Mouse (Mus musculus) heart, postnatal 25 days (tissue): ENCODE measurements at regions not wholly inside any gene's neighbourhood (a gene's known extent, or its start where the extent isn't known, plus 50 kb on each side); places are given as distances from the start of the nearest gene placed in this dataset.

Source experiments
- DNase-seq: peaks from one replicate; pipeline ENCODE4 v3.0.0; 2022; ENCODE audit warnings: low spot score
- intact Hi-C: fragments of 180-260 bp; cut with DNase I; formaldehyde crosslinking; loops from one replicate; pipeline ENCODE4 v1.15.1; 2025

DNA sequence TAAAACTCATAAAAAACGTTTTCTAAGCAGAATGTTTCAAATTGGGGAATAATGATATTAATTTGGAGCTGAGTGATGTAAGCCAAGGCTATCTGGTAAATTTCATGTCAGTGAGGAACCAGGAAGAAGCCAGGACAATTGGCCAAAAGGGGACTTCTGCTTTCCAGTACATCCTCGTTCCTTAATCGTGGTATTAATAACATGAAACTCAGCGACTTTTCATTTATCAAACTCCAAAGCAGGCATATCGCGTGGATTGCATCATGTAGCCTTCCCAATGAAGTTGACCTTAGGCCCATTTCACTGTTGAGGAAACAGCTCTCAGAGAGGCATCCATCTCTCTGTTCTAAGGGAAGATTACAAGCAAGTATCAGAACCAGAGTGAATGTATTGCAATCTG, 305.3 kb upstream of the Tbx3 start:
- intact Hi-C loops = no loop called here

DNA sequence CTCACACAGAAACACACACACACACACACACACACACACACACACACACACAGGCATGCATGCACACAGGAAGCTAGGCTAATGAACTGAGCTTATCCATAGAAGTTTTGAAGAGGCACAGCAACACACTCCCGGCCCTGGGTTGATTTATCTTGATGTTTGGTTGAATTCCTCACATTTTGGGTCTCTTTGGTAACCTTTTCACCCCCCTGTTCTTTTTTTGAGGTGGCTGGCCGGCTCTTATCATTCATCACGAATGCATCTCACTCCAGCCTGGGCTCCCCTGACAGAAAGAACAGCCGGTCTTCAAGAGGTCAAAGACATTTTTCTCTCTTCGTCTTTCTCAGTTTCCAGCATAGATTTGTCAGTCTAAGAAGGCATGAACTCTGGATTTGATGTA, 304.2 kb upstream of the Tbx3 start:
- intact Hi-C loops = no loop called here
- no peak for DNase-seq

More for the DNA sequence above, 305.3 kb upstream of the Tbx3 start:
- no peak for DNase-seq

DNA sequence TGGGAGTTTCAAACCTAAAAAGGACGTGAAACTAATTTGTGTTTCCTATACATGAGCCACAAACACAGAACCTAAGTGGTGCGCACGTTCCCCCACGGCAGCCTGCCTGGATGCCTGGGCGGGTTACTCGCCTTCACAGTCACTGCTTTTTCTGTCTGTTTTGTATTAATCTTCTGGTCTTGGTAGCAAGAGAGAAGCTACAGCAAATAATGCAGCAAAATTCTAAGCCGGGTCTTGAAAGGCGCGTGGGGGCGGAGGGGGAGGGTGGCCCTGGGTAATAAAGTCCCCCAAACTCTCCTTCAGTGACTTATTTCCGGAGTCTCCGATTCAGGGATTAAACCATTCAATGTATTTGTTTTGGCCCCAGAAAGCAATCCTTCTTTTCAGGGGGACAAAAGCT, 300.0 kb upstream of the Tbx3 start:
- no peak for DNase-seq
- intact Hi-C loops = no loop called here

DNA sequence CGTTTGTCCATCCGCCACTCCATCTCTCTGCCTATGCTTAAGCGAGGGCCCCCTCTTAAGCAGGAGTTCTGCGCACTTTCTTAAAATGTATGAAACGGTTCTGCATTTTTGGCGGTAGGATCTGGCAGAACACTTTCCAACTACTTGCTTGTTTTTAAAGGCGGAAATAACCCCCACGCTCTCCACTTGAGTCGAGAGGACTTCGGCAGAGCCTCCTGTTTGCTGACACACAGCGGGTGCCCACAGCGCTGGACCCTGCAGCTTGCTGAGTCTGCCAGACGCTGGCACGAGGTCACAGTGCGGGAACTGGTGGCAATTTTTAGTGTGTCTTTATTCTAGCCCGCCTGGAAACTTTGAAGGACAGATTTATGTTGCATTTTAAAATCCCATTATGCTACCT, 299.5 kb upstream of the Tbx3 start:
- no peak for DNase-seq
- intact Hi-C loops = no loop called here

DNA sequence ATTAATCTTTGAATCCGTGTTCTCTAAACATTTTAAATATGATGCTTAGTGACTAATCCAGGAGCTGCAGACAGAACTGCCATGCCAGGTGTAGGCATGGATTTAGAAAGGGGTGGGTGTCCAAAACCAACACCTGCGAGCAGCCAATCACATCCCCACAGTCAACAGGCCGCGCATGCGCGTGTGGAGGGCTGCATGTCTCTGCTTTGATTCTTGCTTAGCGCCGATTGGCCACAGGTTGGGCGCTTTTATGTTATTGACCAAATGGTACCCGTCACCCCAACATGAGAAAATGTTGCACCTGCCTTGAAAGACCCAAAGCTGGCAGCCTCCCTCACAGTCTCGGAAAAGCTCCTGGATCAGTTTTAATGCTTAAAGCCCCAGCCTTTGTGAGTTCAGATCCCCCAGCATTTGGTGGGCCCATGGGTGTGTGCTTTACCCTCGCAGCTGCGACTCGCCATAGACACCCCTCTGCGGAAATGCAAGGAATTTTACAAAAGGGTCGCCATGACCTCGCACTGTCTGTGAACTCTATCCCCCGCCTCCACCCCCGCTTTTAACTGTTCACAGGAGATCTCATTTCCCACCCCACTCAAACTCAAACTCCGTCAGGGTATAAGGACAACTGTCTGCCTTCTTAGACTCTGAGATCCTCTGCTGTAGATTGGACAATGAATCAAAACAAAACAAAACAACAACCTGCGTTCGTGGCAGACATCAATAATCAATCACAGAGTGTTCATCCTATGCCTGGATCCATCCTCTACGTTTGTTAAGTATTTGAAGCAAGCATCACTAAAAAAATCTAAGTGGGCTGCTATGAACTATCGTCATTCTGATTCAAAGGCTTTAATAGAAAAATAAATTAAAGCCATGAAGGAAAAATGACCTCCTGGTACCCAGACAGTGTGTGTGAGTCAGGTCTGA, 296.4 kb upstream of the Tbx3 start:
- no peak for DNase-seq
- intact Hi-C loops = no loop called here

DNA sequence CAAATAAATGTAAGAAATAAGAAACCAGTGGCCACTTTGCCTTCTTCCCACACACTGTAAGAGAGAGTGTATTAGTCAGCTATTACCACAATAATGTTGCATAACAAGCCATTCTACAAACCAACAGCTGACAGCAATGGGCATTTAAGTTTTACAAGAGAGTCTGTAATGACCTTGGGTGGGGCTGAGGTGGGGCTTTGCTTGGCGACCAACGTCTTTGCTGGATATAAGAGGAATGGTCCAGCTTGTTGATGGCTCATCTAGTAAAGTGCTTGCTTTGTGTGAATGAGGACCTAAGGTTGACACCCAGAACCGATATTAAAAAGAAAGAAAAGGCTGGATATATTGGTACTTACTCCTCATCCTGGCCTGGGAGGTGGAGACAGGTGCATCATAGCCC, 295.6 kb upstream of the Tbx3 start:
- DNase-seq = no peak
- intact Hi-C loops = no loop called here

DNA sequence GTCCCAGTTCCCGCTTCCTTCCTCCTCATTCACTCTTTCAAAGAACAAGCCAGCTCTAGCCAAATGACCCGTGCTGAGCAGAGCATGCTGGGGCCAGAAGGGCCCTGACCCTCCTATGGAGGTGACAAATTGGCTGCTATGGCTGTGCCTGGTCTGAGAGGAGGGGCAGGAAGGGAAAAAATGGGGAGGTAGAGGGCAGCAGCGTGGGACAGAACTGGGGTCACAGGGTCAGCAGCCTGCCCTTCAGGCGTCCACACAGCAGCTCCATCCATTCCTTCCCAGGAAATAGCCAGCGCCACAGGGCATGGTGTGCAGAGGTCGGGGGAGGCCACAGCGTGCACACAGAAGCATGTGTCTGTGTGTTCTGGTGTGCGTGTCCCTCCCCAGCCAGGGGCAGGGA, 292.2 kb upstream of the Tbx3 start:
- intact Hi-C loops = no loop called here
- DNase-seq = no peak

DNA sequence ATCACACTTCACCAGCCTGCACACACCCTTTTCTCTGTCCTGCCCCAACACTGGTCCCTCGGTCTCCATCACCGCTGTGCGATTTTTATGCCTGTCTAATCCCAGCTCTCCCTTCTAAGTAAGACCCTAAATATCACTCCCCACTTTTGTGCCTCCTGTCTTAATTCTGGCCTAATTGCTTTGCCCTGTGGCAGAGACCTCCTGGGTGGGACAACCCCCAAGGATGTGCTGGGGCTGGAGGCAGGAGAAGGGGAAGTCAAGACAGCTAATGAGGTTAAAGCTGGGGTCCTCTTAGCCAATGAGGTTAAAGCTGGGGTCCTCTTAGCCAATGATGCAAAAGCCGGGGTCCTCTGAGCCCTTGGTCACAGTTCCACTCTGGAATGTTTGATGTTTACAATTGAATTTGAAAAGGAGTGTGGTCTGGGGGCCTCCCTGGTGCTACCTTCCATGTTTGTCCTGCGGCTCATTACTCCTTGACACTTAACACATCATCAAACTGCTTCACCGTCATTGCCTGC, 290.5 kb upstream of the Tbx3 start:
- DNase-seq = no peak
- intact Hi-C loops = loop anchor here (10.0 kb wide), 1 partner anchor 505 kb away; no protein-coding TSS in a partner anchor

DNA sequence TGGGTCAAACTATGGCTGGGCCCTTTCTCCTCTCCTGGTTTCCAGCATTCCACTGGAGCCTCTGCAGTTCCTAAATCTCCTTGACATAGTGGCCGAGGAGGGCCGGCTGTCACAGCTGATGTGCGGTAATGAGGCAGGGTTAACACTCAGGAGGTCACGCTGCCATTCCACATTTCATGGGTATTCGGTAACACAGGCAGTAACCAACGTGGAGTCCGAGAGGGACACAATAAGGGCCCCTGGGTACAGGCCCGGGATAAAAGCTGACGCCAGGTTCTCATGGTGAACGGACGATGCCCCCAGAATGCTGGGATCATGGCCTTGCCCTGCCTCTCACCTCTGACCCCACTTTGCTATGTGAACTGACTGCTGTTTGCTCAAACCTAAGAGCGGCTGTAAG, 289.0 kb upstream of the Tbx3 start:
- DNase-seq = no peak
- intact Hi-C loops = loop anchor here (10.0 kb wide), 1 partner anchor 507 kb away; no protein-coding TSS in a partner anchor

DNA sequence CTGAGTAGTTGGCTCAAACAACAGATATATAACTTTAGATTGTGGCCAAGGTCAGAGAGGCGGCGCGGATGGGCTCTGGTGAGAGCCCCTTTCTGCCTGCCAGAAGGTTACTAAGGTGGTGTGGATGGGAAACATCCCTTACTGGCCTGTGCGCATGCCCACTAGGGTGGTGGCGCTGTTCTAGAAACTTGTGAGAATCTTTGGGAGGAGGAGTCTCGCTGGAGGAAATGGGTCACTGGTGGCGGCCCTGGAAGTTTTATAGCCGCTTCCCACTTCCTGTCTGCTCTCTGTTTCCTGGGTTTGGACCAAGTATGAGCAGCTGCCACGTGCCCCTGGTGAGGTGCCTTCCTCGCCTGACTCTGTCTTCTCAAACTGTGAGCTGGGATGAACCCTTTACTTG, 285.0 kb upstream of the Tbx3 start:
- intact Hi-C loops = loop anchor here (10.0 kb wide), 1 partner anchor 511 kb away; no protein-coding TSS in a partner anchor
- DNase-seq = no peak

DNA sequence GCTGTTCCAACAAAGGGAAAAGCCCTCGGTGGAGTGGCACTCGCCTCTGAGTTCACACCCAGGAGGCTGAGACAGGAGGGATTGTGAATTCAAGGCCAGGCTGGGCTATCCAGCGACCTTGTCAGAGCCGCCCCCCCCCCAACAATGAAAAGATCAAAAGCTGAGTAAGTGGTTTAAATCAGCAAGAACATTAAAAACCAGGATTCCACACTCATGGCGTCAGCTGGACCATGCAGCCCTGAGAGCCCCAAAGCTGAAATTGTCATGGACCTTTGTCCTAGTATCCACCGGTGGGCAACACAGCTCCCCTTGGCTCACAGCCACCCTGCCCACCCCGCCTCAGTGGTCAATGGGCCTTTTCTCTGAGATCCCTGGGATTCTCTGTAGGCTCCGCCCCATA, 283.6 kb upstream of the Tbx3 start:
- intact Hi-C loops = loop anchor here (10.0 kb wide), 1 partner anchor 512 kb away; no protein-coding TSS in a partner anchor
- no peak for DNase-seq

DNA sequence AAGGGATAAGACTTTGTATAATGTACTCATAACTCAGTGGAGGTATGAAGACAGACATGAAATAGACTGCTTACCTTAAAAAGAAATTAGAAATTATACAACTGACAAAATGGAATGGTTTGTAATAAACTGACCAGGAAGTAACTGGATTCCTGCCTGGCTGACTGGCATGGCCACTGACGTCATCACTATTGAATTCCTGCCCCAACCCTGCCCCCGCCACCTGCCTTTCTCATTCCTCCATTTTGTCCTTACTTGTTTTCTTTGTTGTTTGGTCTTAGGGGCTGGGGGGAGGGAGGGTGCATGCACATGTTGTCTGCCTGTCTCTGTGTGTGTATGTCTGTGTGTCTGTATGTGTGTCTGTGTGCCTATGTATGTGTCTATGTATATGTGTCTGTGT, 283.2 kb upstream of the Tbx3 start:
- no peak for DNase-seq
- intact Hi-C loops = loop anchor here (10.0 kb wide), 1 partner anchor 512 kb away; no protein-coding TSS in a partner anchor

DNA sequence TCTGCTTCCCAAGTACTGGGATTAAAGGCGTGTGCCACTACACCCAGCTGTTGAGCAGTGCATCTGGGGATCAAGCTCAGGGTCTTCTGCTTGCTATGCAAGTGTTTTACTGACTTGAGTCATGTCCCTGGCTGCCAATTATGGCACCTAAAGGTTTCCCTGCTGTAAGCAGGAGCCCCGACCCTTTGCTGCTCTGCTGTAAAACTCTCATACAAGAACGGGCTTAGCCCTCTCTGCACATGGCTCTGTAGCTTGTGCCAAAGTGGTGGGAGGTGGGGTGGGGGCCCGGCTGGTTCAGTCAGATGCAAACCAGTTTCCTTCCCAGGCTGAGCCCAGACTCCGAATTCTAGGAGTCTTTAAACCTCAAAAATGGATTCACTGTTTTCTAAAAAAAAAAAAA, 281.6 kb upstream of the Tbx3 start:
- intact Hi-C loops = loop anchor here (10.0 kb wide), 1 partner anchor 514 kb away; no protein-coding TSS in a partner anchor

DNA sequence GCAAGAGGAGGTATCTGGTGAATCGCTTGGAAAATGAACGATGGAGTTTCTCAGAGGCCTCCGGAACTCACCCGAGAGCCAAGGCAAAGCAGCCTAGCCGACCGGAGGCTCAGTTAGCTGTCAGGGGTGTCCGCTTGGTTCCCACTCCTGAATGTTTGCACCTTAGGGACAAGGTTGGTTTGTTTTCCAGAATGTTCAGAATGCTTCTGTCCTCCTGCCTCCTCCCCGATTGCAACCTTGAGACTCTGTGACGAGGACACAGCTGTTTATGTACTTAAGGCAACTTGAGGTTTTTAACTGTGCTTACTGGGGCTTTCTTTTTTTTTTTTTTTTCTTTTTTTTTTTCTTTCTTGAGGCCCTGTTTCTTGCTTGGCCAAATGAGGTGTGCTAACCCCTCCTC, 281.1 kb upstream of the Tbx3 start:
- intact Hi-C loops = loop anchor here (10.0 kb wide), 1 partner anchor 515 kb away; no protein-coding TSS in a partner anchor
- no peak for DNase-seq

More for the DNA sequence above, 281.6 kb upstream of the Tbx3 start:
- no peak for DNase-seq

DNA sequence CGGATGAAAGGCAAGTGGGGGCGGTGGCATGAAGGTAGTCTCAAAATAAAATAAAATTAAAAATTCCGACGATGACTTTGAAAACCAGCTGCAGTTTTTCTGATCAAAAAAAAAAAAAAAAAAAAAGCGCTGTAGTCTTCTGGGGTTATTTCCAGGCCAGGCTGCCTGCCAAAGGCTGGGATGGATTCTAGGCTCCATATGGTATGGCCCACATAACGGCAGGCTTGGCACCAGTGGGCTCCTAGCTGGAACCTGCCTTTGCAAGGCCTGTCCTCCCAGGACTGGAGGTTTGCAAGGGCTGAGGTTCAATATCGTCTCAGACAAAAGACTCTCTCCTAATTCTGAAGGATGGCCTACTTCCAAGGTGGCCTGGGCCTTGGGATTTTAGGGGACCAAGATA, 280.6 kb upstream of the Tbx3 start:
- DNase-seq = no peak
- intact Hi-C loops = loop anchor here (10.0 kb wide), 1 partner anchor 515 kb away; no protein-coding TSS in a partner anchor

DNA sequence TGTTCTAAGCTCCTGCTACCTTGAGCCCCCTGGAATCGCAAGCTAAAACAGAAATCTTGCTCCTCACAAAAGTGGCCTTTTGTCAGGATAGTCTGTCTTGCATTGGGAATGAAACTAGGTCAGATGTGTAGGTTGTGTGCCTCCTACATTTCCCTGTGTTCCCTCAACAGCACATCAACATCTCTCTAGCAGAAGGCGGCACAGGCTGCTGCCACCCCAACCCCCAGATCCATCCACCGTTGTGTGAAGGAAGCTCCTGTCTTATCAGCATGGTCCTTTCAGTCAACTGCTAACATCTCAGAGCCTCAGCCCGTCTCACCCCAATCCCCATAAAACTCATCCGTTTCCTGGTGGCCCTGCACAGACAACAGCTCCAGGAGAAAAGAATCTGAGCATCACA, 272.0 kb upstream of the Tbx3 start:
- intact Hi-C loops = no loop called here
- no peak for DNase-seq

DNA sequence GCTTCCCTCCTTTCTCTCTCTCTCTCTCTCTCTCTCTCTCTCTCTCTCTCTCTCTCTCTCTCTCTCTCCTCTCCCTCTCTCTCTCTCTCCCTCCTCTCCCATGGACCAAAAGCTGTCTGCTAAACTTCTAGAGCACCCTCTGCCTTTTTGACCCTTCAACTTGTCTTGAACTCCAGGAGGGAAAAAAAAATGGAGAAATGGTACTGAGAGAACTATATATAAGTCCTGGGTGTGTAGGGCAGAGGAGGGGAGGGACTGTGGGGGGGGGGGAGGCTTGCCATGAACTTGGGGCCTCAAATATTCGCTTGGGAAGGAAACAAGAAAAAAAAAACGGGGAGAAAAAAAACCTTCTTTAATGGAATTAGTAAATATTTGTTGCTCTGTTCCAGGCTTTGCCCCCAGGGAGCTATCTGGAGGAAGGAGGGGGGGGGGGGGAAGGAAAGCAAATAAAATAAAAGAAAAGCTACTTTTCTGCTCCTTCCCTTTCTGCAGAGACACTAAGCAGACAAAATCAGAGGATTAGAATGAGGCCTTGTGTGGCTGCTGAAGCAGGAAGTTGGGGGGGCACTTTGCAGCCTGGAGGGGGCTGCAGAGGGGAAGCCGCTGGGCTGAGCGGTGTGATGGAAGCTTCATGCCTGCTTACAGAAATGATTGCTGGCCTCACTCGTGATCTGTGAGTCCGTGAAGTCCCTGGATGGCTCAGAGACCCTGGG, 270.1 kb upstream of the Tbx3 start:
- intact Hi-C loops = loop anchor here (10.0 kb wide), 1 partner anchor 274 kb away; the partner anchor contains the start of gene Tbx3
- no peak for DNase-seq

DNA sequence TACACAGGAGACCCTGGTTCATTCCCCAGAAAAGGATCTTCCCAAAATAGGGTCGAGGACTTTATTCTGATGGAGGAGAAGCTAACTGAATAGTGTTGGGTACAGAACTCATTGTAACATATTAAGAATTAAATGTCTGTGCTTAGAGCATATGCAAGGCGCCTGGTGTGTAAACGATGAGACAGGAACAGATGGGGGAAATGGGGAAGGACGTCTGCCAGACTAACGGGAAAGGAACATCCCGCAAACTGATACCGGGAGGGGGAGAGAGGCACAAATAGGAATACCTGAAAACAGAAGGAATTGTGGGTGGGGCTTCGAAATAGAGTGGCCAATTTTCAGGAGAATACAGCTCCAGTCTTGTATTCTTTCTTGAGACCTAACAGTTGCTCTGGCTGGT, 268.6 kb upstream of the Tbx3 start:
- intact Hi-C loops = loop anchor here (10.0 kb wide), 1 partner anchor 273 kb away; the partner anchor contains the start of gene Tbx3
- no peak for DNase-seq

DNA sequence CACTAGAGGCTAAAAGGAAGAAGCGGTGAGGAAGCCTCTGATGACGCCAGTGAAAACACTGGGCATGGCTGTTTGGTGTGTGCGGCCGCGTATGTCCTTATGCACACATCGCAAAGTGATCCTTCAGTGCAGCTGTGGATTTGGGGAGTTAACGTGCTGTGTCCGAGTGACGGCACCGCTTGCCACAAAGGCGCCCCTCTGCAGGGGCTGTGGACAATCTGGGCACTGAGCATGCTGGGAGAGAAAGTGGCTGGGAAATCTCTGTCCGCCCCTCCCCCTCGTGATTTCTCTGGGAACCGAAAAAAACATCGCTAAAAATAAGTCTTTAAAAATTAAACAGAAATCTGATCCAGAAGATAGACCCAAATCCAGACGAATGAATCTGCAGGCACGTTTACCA, 267.8 kb upstream of the Tbx3 start:
- DNase-seq = no peak
- intact Hi-C loops = loop anchor here (10.0 kb wide), 1 partner anchor 272 kb away; the partner anchor contains the start of gene Tbx3

DNA sequence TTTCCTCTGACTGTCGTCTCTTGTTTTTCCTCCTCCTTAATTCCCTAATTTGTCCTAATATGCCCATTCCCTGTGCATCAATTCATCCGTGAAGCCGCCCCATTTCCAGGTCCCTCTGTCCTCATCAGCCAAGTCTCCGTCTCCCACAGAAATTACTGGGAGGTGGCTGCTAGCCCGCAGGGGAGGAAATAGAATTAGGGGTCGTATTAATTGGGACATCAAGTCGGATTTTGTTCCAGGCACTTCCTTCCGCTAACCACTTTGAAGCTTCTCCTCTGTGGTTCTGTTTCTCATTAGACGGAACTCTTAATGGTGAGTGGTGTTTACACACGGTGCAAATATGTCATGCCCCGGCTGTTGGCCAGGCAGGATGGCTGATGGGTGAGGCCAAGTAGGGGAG, 259.5 kb upstream of the Tbx3 start:
- intact Hi-C loops = no loop called here
- DNase-seq = no peak
